Mouse (Mus musculus): Measurements from ENCODE around the gene Mlkl. TPM values are rescaled to one million over a fixed set of nuclear protein-coding genes. Genes with fewer than 3 reads are reported as not detected.

The Mlkl gene
- total RNA-seq (2021), result 1 to 10 TPM in 1 of 2 experiments, under 1 TPM in 1; 0.97 to 1.2 TPM
- long read RNA-seq, experiment 1, partial matches to known transcripts, result 0 of 2 reads
- long read RNA-seq, experiment 1, other reads (novel, unspliced or antisense), result 0 of 2 reads
- long read RNA-seq, experiment 2, partial matches to known transcripts, result 0 of 1 reads
- long read RNA-seq, experiment 2, other reads (novel, unspliced or antisense), result 0 of 1 reads

- peak; percentile 27 for DNase-seq
These were observed at the start of gene Mlkl for GRCm38 (mm10) chr8:111337890-111338347. Gene Mlkl, minus strand, starts transcription at chr8:111338177.

GRCm38 (mm10) chr8:111385915-111386314 lies 47.9 kb upstream of the Mlkl start:
- no peak for DNase-seq

- no peak for DNase-seq
These were observed 46.7 kb upstream of the Mlkl start for GRCm38 (mm10) chr8:111384628-111385027.

GRCm38 (mm10) chr8:111375192-111375591 lies 37.2 kb upstream of the Mlkl start:
- no peak for DNase-seq

GRCm38 (mm10) chr8:111369711-111370110 lies 31.7 kb upstream of the Mlkl start:
- DNase-seq, result no peak

- no peak for DNase-seq
These were observed 29.4 kb upstream of the Mlkl start for GRCm38 (mm10) chr8:111367350-111367749.

GRCm38 (mm10) chr8:111366610-111367234 lies 28.7 kb upstream of the Mlkl start:
- peak; percentile 14 for DNase-seq

GRCm38 (mm10) chr8:111363489-111363888 lies 25.5 kb upstream of the Mlkl start:
- no peak for DNase-seq

- DNase-seq, result no peak
These were observed 22.7 kb upstream of the Mlkl start for GRCm38 (mm10) chr8:111360579-111361209.

- no peak for DNase-seq
These were observed 22.0 kb upstream of the Mlkl start for GRCm38 (mm10) chr8:111359936-111360335.

- DNase-seq, result no peak
These were observed 20.9 kb upstream of the Mlkl start for GRCm38 (mm10) chr8:111358905-111359304.

- no peak for DNase-seq
These were observed 19.5 kb upstream of the Mlkl start for GRCm38 (mm10) chr8:111357433-111357832.

GRCm38 (mm10) chr8:111353497-111353896 lies 15.5 kb upstream of the Mlkl start:
- no peak for DNase-seq

GRCm38 (mm10) chr8:111352289-111352688 lies 14.3 kb upstream of the Mlkl start:
- no peak for DNase-seq

- DNase-seq, result no peak
These were observed 12.6 kb upstream of the Mlkl start for GRCm38 (mm10) chr8:111350577-111350976.

- peak; percentile 57 for DNase-seq
These were observed 5.2 kb upstream of the Mlkl start for GRCm38 (mm10) chr8:111343225-111343624.

- no peak for DNase-seq
These were observed 2.2 kb upstream of the Mlkl start for GRCm38 (mm10) chr8:111340186-111340585.

GRCm38 (mm10) chr8:111338370-111339208 lies 612 bp upstream of the Mlkl start:
- DNase-seq, result no peak

GRCm38 (mm10) chr8:111337311-111337889 lies 577 bp downstream of the Mlkl start:
- DNase-seq, result no peak

GRCm38 (mm10) chr8:111336692-111337091 lies 1.3 kb downstream of the Mlkl start:
- no peak for DNase-seq

- no peak for DNase-seq
These were observed 12.7 kb downstream of the Mlkl start for GRCm38 (mm10) chr8:111325222-111325790.

- DNase-seq, result no peak
These were observed 23.2 kb downstream of the Mlkl start for GRCm38 (mm10) chr8:111314729-111315128.

Data from gastrocnemius, postnatal 25 days (tissue).